Mouse (Mus musculus) olfactory bulb, adult 2 months (tissue): ENCODE results near the gene Gabbr2. TPM values are rescaled to one million over a fixed set of nuclear protein-coding genes. Genes with fewer than 3 reads are reported as not detected.

Source experiments
- H3K27ac ChIP-seq: fragments of 200-500 bp; 2 replicates; pipeline ENCODE4 v1.5.1; 2012; ENCODE audit warnings: low read depth, low read length; ENCODE audit not compliant: insufficient read depth
- H3K4me1 ChIP-seq: fragments of 200-500 bp; 2 replicates; pipeline ENCODE4 v1.6.1; 2012; ENCODE audit warnings: low read length; ENCODE audit not compliant: control insufficient read depth, insufficient read depth
- H3K4me3 ChIP-seq: fragments of 200-500 bp; 2 replicates; pipeline ENCODE4 v1.5.1; 2012; ENCODE audit warnings: mild to moderate bottlenecking, low read depth, low read length, moderate library complexity; ENCODE audit not compliant: insufficient read depth
- CTCF ChIP-seq: fragments of 200-500 bp; IDR thresholded peaks from 2 replicates; pipeline ENCODE4 v1.5.1; 2012; ENCODE audit warnings: low read depth, mild to moderate bottlenecking, low read length, moderate library complexity; ENCODE audit not compliant: insufficient read depth
- POLR2A ChIP-seq: fragments of 200-500 bp; IDR thresholded peaks from 2 replicates; pipeline ENCODE4 v1.6.1; 2012; ENCODE audit warnings: mild to moderate bottlenecking, low read depth, low read length, moderate library complexity; ENCODE audit not compliant: insufficient read depth
- WGBS: fragments of 180-500 bp; shearing (Covaris S2); methylation state at CpG from one replicate; pipeline ENCODE4 v1.1.7; 2018; 5-methylcytosine and 5-hydroxymethylcytosine counted together
- polyA plus RNA-seq: library from polyadenylated mRNA; stranded (reverse); fragments of >200 nt; gene quantifications from 2 replicates; pipeline ENCODE4 v1.2.4, GENCODE M21; 2012; ENCODE audit warnings: low replicate concordance; ENCODE audit not compliant: missing spikeins, insufficient read depth, insufficient read length

Gabbr2 gene
- polyA plus RNA-seq, 1 experiment = not detected

DNA sequence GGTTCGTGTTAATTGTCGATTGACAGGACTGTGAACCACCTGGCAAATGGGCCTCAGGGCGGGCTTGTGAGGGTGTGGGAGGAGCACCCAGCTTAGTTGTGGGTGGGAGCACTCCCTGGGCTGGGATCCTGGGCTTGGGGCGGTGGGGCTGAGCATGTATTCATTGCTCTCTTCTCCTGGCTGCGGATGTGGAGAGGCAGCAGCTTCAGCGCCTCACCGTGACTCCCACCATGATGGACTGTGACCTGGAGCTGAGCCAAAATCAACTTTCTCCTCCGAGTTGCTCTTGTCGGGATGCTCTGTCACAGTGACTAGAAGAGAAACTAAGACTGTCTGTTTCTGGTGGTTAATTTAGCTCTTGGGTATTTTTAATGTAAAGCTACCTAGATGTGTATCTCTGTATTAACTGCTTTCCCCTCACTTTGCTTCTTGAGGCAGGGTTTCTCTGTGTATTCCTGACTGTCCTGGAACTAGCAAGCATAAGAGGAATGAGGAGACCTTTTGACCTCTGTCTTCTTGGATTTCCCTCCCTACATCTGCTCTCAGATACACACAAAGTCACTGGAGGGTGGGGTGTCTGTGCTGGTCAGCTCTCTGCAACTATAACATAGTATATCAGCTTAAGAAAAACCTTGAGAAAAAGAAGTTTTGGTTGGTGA lies 200.9 kb downstream of the Gabbr2 start:
- no peak overlapping the region for H3K27ac ChIP-seq
- no peak overlapping the region for H3K4me3 ChIP-seq
- WGBS = 75% methylated on average over 9 of the region's 9 CpGs
- TF ChIP-seq POLR2A = no peak
- H3K4me1 ChIP-seq = peaks cover 3% of the 10 kb centered on the region; the same call in 1 of the 2 replicates

DNA sequence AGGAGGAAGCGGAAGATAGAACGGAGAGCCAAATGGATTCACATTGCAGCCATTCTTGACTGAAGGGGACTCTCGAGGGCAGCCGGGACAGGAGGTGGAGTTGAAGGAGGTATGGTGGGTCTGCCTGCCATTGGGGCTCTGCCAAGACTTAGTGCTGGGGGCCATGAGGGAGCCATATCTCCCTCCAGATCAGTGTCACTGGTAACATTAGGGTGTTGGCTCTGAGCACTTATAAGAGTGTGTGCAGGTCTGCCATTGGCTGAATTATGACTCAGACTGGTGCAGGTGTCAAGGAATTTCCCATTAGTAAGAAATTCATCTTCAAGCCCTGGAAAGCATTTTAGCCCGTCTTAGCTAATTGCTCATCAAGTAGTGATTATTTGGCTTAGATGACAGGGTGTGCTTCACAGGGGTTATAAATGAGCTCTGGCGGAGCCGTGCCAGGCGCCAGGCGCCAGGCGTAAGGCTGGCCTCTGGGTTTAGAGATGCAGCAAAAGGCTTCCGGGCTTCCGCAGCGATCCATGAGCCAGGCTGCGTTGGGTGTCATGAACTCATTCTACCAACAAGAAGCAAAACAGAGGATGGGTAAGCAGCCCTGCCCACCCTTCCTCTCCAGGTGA lies 207.1 kb downstream of the Gabbr2 start:
- H3K27ac ChIP-seq = no peak overlapping the region
- WGBS = 67% methylated on average over 14 of the region's 14 CpGs
- TF ChIP-seq POLR2A = no peak
- no peak for TF ChIP-seq CTCF
- H3K4me3 ChIP-seq = no peak overlapping the region
- H3K4me1 ChIP-seq = peaks cover 18% of the 10 kb centered on the region

DNA sequence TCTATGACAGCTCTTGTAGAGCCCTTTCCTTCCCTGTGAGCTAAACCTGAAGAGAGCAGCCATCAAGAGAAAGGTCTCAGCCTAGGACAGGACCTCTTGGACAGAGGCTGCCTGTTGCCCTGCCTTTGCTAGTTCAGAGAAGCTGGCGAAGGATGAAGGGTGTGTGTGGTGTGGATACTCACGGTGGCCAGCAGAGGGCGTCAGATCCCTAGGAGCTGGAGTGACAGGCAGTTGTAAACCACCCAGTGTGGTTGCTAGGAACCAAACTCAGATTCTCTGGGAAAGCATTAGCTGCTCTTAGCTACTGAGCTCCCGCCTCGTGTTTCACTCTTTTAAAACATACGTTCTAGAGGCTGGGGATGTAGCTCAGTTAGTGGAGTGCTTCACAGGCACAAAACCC lies 210.6 kb downstream of the Gabbr2 start:
- no peak for TF ChIP-seq CTCF
- no peak for TF ChIP-seq POLR2A
- Histone ChIP-seq H3K4me1 (peaks cover 21% of the 10 kb centered on the region), H3K27ac (no peak overlapping the region), H3K4me3 (no peak overlapping the region)
- WGBS = 70% methylated on average over 6 of the region's 6 CpGs

DNA sequence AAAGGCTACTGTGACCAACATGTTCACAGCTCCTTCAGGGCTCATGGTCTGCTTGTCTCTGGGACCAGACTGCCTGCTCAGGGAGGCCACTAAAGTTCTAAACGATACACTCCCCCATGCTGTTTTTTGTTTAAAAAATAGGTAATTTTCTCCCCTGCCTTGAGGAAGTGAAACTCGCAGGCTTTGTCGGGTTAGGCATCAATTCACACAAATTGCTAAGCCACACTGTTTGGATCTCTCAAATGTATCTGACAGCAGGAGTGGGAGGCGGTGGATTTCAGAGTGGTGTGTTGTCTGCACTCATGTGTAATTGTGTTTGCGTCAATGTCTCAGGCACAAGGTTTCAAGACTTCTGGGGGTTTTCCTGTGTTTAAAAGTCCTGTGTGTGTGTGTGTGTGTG lies 215.7 kb downstream of the Gabbr2 start:
- Histone ChIP-seq H3K4me1 (peaks cover 6% of the 10 kb centered on the region; the same call in 1 of the 2 replicates), H3K4me3 (no peak overlapping the region), H3K27ac (no peak overlapping the region)
- 56% methylated on average over 5 of the region's 5 CpGs for WGBS
- no peak for TF ChIP-seq CTCF
- TF ChIP-seq POLR2A = no peak

DNA sequence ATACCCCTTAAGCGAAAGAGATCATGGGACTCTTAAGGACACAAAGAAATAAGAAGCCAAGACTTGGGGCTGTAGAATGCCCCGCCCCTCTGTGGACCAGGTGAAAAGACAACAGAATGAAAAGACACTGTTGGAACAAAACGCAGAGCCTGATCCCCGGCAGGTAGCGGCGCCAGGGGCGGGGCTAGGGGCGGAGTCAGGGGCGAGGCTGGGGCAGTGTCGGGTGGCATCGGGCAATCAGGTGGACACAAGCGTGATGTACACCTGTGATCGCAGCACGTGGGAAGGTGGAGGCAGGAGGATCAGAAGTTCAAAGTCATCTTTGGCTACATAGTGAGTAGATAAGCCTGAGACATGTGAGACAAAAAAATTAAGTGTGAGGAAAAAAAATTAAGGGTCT lies 217.0 kb downstream of the Gabbr2 start:
- no peak for TF ChIP-seq POLR2A
- TF ChIP-seq CTCF = no peak
- peaks cover 10% of the 10 kb centered on the region for H3K4me1 ChIP-seq
- H3K27ac ChIP-seq = no peak overlapping the region
- H3K4me3 ChIP-seq = no peak overlapping the region
- 38% methylated on average over 14 of the region's 14 CpGs for WGBS

DNA sequence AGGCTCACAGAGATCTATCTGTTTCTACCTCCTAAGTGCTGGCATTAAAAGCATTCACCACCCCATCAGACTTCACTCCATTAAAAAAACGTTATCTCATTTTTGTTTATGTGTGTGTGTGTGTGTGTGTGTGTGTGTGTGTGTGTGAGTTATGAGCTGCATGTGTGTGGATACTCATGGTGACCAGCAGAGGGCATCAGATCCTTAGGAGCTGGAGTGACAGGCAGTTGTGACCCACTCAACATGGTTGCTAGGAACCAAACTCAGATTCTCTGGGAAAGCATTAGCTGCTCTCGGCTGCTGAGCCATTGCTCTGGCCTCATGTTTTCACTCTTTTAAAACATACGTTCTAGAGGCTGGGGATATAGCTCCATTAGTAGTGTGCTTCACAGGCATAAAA lies 218.4 kb downstream of the Gabbr2 start:
- no peak for TF ChIP-seq POLR2A
- Histone ChIP-seq H3K4me1 (peaks cover 10% of the 10 kb centered on the region), H3K27ac (no peak overlapping the region), H3K4me3 (no peak overlapping the region)
- 87% methylated on average over 3 of the region's 3 CpGs for WGBS

DNA sequence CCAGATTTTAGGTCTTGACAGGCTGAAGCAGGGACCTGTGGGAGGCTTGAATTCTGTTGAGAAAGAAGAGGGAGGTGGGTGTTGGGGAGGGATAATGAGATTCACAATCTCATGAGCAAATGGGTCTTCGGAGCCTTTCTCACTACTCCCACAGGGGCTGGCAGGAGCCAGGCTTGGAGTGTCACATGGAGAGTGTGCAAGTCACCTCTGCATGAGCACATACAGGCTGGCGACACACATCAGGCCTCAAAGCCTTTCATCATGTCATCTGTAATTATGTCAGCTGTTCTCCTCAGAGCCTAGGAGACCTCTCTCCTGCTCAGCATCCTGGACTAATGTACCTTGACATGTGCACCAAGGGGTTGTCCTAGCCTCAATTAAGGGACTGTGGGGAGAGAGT lies 219.1 kb downstream of the Gabbr2 start:
- Histone ChIP-seq H3K4me3 (no peak overlapping the region), H3K4me1 (peaks cover 10% of the 10 kb centered on the region), H3K27ac (no peak overlapping the region)
- TF ChIP-seq POLR2A = no peak
- no peak for TF ChIP-seq CTCF
- WGBS = 65% methylated on average over 2 of the region's 2 CpGs

DNA sequence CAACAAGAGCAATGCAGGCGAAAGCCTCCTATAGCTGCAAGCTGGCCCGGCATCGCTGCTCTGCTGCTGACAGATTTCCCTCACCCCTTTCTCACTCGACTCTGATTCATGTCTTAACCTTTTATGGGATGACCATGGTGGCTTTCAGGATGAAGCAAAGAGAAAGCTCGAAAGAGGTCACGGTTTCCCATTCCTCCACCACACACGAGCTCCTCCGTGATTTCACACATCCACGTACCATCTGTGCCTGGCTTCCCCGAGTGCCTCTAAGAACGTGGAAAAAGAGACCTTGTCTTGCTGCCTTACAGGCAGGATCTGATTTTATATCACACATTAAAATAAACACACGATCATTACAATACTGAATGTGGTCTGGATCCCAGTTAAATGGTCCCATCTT lies 220.6 kb downstream of the Gabbr2 start:
- no peak overlapping the region for H3K27ac ChIP-seq
- no peak overlapping the region for H3K4me3 ChIP-seq
- TF ChIP-seq CTCF = no peak
- TF ChIP-seq POLR2A = no peak
- H3K4me1 ChIP-seq = peaks cover 7% of the 10 kb centered on the region
- WGBS = 87% methylated on average over 12 of the region's 12 CpGs

DNA sequence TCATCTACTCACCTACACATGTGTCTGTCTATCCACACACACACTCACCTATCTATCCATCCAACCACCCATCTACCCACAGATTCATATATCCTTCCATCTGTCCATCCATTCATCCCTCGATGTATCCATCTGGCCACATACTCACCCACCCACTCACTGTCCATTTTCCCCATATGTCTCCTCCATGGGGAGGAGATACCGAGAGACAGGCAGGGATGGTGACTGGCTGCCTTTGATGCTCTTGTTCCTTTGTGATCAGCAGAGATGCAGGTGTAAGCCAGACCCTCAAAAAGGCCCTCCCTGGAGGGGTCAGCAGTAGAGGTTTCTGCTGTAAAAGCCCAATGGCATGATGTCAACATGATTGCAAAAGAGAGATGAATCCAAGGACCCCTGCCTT lies 221.0 kb downstream of the Gabbr2 start:
- Histone ChIP-seq H3K4me1 (peaks cover 7% of the 10 kb centered on the region), H3K27ac (no peak overlapping the region), H3K4me3 (no peak overlapping the region)
- TF ChIP-seq POLR2A = no peak
- TF ChIP-seq CTCF = no peak
- 96% methylated on average over 2 of the region's 2 CpGs for WGBS
